Mouse (Mus musculus): Measurements from ENCODE around the gene Lars2. TPM values are rescaled to one million over a fixed set of nuclear protein-coding genes. Genes with fewer than 3 reads are reported as not detected.
A peak's percentile ranks its signal among the peaks of the same experiment; 100 is the strongest.

Gene Lars2
- polyA plus RNA-seq, 1 experiment from 2014 or later, result 1,259 TPM

GRCm38 (mm10) chr9:123456634-123457602 is 90.2 kb downstream of the Lars2 start:
- WGBS, result 63% methylated on average over 9 of the region's 9 CpGs
- H3K36me3 ChIP-seq (replicated peaks), result peaks cover 31% of the 10 kb centered on the region
- H3K27ac ChIP-seq, result no peak overlapping the region
- no peak overlapping the region for H3K9ac ChIP-seq
- no peak overlapping the region for H3K4me3 ChIP-seq (replicated peaks)
- H3K9me3 ChIP-seq, result 0 out of 2 replicates have a peak, but pooled peaks cover 3% of the 10 kb centered on the region
- H3K27me3 ChIP-seq, result no peaks in the 10 kb centered on the region
- no peaks in the 10 kb centered on the region for H3K4me1 ChIP-seq
- no peak overlapping the region for H3K4me2 ChIP-seq
- ATAC-seq (ENCODE audit: low FRiP score), result no peak

GRCm38 (mm10) chr9:123457603-123458002 is 90.9 kb downstream of the Lars2 start:
- Histone ChIP-seq H3K36me3 (replicated peaks) (peaks cover 30% of the 10 kb centered on the region), H3K9ac (no peak overlapping the region), H3K27ac (no peak overlapping the region), H3K4me3 (replicated peaks) (no peak overlapping the region), H3K4me2 (no peak overlapping the region), H3K27me3 (no peaks in the 10 kb centered on the region), H3K9me3 (0 out of 2 replicates have a peak, but pooled peaks cover 4% of the 10 kb centered on the region), H3K4me1 (no peaks in the 10 kb centered on the region)
- ATAC-seq (ENCODE audit: low FRiP score), result no peak
- 79% methylated on average over 2 of the region's 2 CpGs for WGBS

DNA sequence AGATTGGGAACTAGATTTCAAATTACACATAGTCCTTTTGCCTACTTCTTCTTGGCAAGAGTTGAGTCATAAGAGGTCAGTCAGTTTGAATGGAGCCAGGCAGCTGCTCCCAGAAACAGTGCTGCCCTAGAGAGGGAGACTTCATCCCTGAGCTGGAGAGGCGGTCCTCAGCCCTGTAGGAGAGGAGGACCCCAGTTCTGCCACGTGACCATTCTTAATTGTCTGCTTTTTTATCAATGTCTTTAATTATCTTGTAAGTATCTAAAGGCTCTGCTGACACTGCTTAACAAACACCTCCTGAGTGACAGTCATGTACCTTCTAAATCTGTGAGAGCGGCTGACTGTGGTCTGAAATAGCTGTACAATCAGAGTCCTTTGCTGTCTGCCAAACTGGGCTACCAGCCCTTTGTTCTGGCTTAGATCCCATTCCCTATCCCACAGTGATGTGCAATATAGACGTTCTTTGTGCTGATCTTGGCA is 100.5 kb downstream of the Lars2 start:
- H3K27ac ChIP-seq, result no peak overlapping the region
- no peaks in the 10 kb centered on the region for H3K9me3 ChIP-seq
- H3K4me1 ChIP-seq, result no peaks in the 10 kb centered on the region
- H3K4me3 ChIP-seq (replicated peaks), result no peak overlapping the region
- ATAC-seq (ENCODE audit: low FRiP score), result no peak
- no peak overlapping the region for H3K4me2 ChIP-seq
- H3K9ac ChIP-seq, result no peak overlapping the region
- peaks cover 5% of the 10 kb centered on the region; the same call in 1 of the 2 replicates for H3K36me3 ChIP-seq (replicated peaks)
- no peaks in the 10 kb centered on the region for H3K27me3 ChIP-seq
- 71% methylated on average over 4 of the region's 4 CpGs for WGBS

DNA sequence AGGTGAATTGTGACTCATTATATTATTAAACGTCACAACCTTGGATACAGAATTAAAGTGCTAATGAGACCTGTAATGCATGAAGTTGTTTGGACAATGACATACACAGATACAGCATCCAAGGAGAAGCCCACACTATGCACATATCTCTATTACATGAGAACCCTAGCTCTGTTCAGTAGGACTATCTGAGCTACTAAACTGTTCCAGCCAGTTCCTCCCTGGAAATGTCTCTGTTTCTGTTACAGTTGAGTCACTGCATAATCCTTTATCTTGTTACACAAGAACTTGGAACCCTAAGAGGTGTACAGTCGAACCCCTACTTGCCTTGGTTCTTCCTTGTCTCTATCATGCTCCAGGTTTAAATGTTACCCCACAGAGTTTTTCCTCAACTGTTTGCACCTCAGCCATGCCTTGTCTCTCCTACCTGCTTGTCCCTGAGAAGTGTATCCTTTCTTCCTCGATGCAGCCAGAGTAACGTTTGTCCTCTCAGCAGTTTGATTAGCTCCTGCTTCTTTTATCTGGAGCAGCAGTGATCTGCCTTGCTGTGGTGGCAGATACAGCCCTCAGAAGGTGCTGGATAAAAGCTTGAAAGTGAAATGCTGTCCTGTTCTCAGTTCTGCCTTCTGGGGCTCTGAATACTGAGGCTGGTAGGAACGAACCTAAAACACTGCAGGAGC is 101.8 kb downstream of the Lars2 start:
- Histone ChIP-seq H3K9ac (no peak overlapping the region), H3K9me3 (no peaks in the 10 kb centered on the region), H3K4me3 (replicated peaks) (no peak overlapping the region), H3K4me2 (no peak overlapping the region), H3K27me3 (no peaks in the 10 kb centered on the region), H3K36me3 (replicated peaks) (peaks cover 2% of the 10 kb centered on the region; the same call in 1 of the 2 replicates), H3K4me1 (no peaks in the 10 kb centered on the region; the same call in 1 of the 2 replicates), H3K27ac (no peak overlapping the region)
- 75% methylated on average over 5 of the region's 5 CpGs for WGBS
- ATAC-seq (ENCODE audit: low FRiP score), result no peak

DNA sequence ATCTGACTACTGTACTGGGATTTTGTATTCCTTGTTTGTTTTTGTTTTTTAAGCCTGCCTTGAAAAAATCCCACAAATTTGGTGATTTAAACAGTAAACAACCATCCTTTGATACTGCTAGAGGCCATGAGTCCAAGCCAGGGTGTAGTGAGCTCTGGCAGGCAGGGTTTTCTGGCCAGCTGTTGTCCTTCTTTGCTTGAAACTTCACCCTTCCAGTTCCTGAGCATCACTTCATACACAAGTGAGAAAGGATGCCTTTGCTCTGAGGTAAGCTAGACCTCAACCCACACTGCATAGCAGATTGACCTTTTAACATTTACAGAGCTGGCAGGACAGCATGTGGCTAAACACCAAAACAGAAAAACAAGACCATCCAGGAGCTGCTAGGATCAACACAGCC is 102.4 kb downstream of the Lars2 start:
- Histone ChIP-seq H3K27me3 (no peaks in the 10 kb centered on the region), H3K4me2 (no peak overlapping the region), H3K9me3 (no peaks in the 10 kb centered on the region), H3K9ac (no peak overlapping the region), H3K36me3 (replicated peaks) (no peaks in the 10 kb centered on the region), H3K4me1 (no peaks in the 10 kb centered on the region; the same call in 1 of the 2 replicates), H3K27ac (no peak overlapping the region), H3K4me3 (replicated peaks) (no peak overlapping the region)
- ATAC-seq (ENCODE audit: low FRiP score), result no peak

- ATAC-seq (ENCODE audit: low FRiP score), result no peak
- Histone ChIP-seq H3K4me1 (peaks cover 6% of the 10 kb centered on the region), H3K9ac (no peak overlapping the region), H3K4me3 (replicated peaks) (no peak overlapping the region), H3K27ac (no peak overlapping the region), H3K27me3 (no peaks in the 10 kb centered on the region), H3K4me2 (no peak overlapping the region), H3K36me3 (replicated peaks) (no peaks in the 10 kb centered on the region), H3K9me3 (no peaks in the 10 kb centered on the region)
Observed at GRCm38 (mm10) chr9:123473377-123473776, 106.7 kb downstream of the Lars2 start.

DNA sequence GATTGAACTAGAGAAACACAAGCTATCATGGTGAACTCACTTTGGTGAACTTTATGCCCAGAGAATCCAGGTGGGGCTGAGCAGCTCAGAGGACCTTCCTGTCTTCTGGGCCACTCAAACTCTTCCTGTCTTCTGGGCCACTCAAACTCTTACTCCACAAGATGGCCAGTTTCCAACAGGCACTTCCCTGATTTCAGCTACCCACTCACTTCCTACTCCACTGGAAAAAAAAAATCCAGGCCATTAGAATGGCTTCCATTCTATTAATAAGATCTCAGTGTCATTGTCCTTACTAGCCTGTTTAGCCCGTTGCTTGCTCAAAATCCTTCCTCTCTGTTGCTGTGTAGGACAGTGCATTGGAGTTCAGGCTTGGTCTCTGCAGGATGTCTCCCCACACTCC is 108.8 kb downstream of the Lars2 start:
- no peak overlapping the region for H3K9ac ChIP-seq
- H3K4me2 ChIP-seq, result no peak overlapping the region
- no peak overlapping the region for H3K27ac ChIP-seq
- no peaks in the 10 kb centered on the region for H3K9me3 ChIP-seq
- no peak for ATAC-seq (ENCODE audit: low FRiP score)
- no peaks in the 10 kb centered on the region for H3K36me3 ChIP-seq (replicated peaks)
- WGBS, result 81% methylated on average over 1 of the region's 1 CpGs
- no peak overlapping the region for H3K4me3 ChIP-seq (replicated peaks)
- H3K4me1 ChIP-seq, result peaks cover 24% of the 10 kb centered on the region
- H3K27me3 ChIP-seq, result no peaks in the 10 kb centered on the region

DNA sequence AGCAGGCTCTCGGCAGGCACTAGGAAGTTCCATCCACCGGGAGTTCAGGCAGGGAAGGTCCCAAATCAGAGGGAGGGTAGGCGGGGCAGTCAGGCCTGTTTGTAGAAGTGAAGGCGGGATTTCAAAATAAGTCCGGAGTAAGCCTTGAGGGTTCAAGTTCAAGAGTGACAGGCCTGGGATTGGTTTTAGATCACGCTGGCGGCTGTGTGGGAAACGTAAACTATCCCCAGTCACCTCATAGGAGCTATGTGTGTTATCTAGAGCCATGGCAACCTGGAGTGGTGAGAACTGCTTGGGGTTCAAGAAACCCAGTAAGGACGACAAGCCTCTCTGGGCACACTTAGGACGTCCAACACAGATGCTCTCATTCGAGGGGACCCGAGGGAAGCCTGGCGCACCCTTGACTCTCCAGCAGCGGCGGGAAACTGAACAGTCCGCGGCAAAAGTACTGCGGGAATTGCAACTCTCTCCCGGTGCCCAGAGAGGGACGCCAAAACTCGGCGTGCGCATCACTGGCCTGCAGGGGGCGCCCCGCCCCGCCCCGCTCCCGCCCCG is 111.4 kb downstream of the Lars2 start:
- H3K4me2 ChIP-seq, result peak overlapping the region; percentile 76
- 1% methylated on average over 26 of the region's 29 CpGs for WGBS
- peak; percentile 80 for ATAC-seq (ENCODE audit: low FRiP score)
- H3K9ac ChIP-seq, result peak overlapping the region; percentile 25; the same call in 1 of the 2 replicates
- no peaks in the 10 kb centered on the region for H3K27me3 ChIP-seq
- no peak overlapping the region for H3K27ac ChIP-seq
- H3K4me3 ChIP-seq (replicated peaks), result peak overlapping the region; percentile 69
- peaks cover 49% of the 10 kb centered on the region for H3K4me1 ChIP-seq
- H3K36me3 ChIP-seq (replicated peaks), result peaks cover 5% of the 10 kb centered on the region
- H3K9me3 ChIP-seq, result no peaks in the 10 kb centered on the region

GRCm38 (mm10) chr9:123478586-123479195 is 112.0 kb downstream of the Lars2 start, which contains the start of gene Limd1:
Limd1 (plus strand) TSS chr9:123478706.
- Histone ChIP-seq H3K27ac (peak within 1 kb of the TSS; percentile 53; the same call in 1 of the 2 replicates), H3K4me1 (peaks cover 53% of the 10 kb centered on the region)

DNA sequence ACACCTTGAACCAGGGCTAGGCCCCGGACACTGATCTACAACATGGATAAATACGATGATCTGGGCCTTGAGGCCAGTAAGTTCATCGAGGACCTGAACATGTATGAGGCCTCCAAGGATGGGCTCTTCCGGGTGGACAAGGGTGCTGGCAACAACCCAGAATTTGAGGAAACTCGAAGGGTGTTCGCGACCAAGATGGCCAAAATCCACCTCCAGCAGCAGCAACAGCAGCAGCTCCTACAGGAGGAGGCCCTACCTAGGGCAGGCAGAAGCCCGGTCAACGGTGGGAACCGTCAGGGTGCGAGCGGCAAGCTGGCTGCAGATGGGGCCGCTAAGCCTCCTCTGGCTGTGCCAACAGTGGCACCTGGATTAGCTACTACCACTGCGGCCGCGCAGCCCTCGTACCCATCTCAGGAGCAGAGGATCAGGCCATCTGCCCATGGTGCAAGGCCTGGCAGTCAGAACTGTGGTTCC is 112.5 kb downstream of the Lars2 start:
- Histone ChIP-seq H3K9me3 (no peaks in the 10 kb centered on the region), H3K9ac (peak overlapping the region; percentile 73), H3K27ac (peak overlapping the region; percentile 53; the same call in 1 of the 2 replicates), H3K4me1 (peaks cover 55% of the 10 kb centered on the region), H3K27me3 (no peaks in the 10 kb centered on the region), H3K4me2 (peak overlapping the region; percentile 76), H3K4me3 (replicated peaks) (peak overlapping the region; percentile 69), H3K36me3 (replicated peaks) (peaks cover 8% of the 10 kb centered on the region)
- ATAC-seq (ENCODE audit: low FRiP score), result peak; percentile 40
- WGBS, result 18% methylated on average over 17 of the region's 17 CpGs

More at GRCm38 (mm10) chr9:123478586-123479195, 112.0 kb downstream of the Lars2 start, which contains the start of gene Limd1:
- Histone ChIP-seq H3K9ac (peak within 1 kb of the TSS; percentile 73), H3K4me2 (peak within 1 kb of the TSS; percentile 76), H3K9me3 (no peaks in the 10 kb centered on the region), H3K4me3 (replicated peaks) (peak within 1 kb of the TSS; percentile 69), H3K27me3 (no peaks in the 10 kb centered on the region), H3K36me3 (replicated peaks) (peaks cover 5% of the 10 kb centered on the region)
- WGBS, result under 1% methylated on average over 33 of the region's 57 CpGs
- ATAC-seq (ENCODE audit: low FRiP score), result peak; percentile 88

DNA sequence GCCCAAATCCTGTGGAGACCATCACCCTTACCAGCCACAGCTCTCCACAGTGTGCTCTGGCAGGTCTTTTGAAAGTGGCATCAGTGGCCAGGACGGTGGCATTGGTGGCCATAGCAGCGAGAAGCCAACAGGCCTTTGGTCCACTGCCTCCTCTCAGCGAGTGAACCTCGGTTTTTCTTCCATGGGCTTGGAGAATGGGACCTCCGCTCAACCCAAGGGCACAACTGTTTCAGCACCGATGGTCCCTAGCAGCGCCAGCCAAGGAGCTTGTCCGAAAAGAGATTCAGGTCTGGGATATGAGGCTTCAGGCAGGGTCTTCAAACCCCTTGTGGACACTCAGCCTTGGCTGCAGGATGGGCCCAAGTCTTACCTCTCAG is 113.1 kb downstream of the Lars2 start:
- WGBS, result 93% methylated on average over 8 of the region's 8 CpGs
- Histone ChIP-seq H3K27ac (no peak overlapping the region), H3K27me3 (no peaks in the 10 kb centered on the region), H3K4me2 (peak overlapping the region; percentile 76), H3K4me3 (replicated peaks) (peak overlapping the region; percentile 69), H3K4me1 (peaks cover 55% of the 10 kb centered on the region), H3K9me3 (no peaks in the 10 kb centered on the region), H3K9ac (peak overlapping the region; percentile 73), H3K36me3 (replicated peaks) (peaks cover 14% of the 10 kb centered on the region)
- no peak for ATAC-seq (ENCODE audit: low FRiP score)

All from forebrain, embryonic 12.5 days (tissue).